Mouse (Mus musculus): ENCODE measurements at regions not wholly inside any gene's neighbourhood (a gene's known extent, or its start where the extent isn't known, plus 50 kb on each side); places are given as distances from the start of the nearest gene placed in this dataset.

- no peaks in the 10 kb centered on the region for H3K4me1 ChIP-seq (ENCODE audit: insufficient read depth)
- H3K9me3 ChIP-seq (ENCODE audit: low read length) = no peaks in the 10 kb centered on the region
- no peak overlapping the region for H3K4me2 ChIP-seq (ENCODE audit: low read depth, low read length)
- H3K27me3 ChIP-seq (ENCODE audit: insufficient read depth, low read length) = no peaks in the 10 kb centered on the region
- no peak overlapping the region for H3K4me3 ChIP-seq (ENCODE audit: low read depth, low read length)
- no peak for DNase-seq
- 43% methylated on average over 2 of the region's 2 CpGs for WGBS (ENCODE audit: insufficient replicate concordance)
- ATAC-seq = no peak
- H3K9ac ChIP-seq (replicated peaks) = no peak overlapping the region
- TF ChIP-seq EP300 (IDR thresholded peaks at IDR 0.05; ENCODE audit: low read depth) (no peak), CTCF (IDR thresholded peaks at IDR 0.05; ENCODE audit: low read depth) (no peak)
- no peaks in the 10 kb centered on the region for H3K36me3 ChIP-seq (replicated peaks; ENCODE audit: insufficient read depth, low read length)
- H3K27ac ChIP-seq (ENCODE audit: low read depth) = no peak overlapping the region
Measured at GRCm38 (mm10) chr1:104578123-104578522, 190.2 kb upstream of the Cdh20 start.

- Histone ChIP-seq H3K27me3 (ENCODE audit: insufficient read depth, low read length) (no peaks in the 10 kb centered on the region), H3K9me3 (ENCODE audit: low read length) (no peaks in the 10 kb centered on the region), H3K4me3 (ENCODE audit: low read depth, low read length) (no peak overlapping the region), H3K4me1 (ENCODE audit: insufficient read depth) (no peaks in the 10 kb centered on the region), H3K4me2 (ENCODE audit: low read depth, low read length) (no peak overlapping the region), H3K9ac (replicated peaks) (no peak overlapping the region), H3K36me3 (replicated peaks; ENCODE audit: insufficient read depth, low read length) (no peaks in the 10 kb centered on the region), H3K27ac (ENCODE audit: low read depth) (no peak overlapping the region)
- 75% methylated on average over 3 of the region's 3 CpGs for WGBS (ENCODE audit: insufficient replicate concordance)
- no peak for ATAC-seq
- TF ChIP-seq CTCF (IDR thresholded peaks at IDR 0.05; ENCODE audit: low read depth) (no peak), EP300 (IDR thresholded peaks at IDR 0.05; ENCODE audit: low read depth) (no peak)
- no peak for DNase-seq
Measured at GRCm38 (mm10) chr1:104584123-104584522, 184.2 kb upstream of the Cdh20 start.

DNA sequence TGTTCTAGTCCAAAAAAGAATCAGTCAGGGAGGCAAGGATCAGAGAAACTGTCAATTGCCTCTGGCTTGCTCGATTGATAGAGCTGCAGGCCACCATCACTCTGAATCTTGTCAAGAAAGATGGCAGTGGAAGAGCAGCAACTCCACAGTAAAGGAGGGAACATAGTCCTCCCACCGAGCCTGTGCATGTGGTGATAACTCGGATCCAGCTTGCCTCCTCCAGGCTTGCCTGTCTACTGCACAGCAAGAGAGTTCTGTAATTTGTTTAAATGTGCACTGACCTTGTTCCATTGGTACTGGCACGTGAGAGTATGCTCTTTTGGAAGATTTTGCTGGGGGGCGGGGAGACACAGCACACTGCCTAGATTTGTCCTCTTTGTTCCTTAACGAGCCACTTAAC lies 181.3 kb upstream of the Cdh20 start:
- Histone ChIP-seq H3K4me1 (ENCODE audit: insufficient read depth) (no peaks in the 10 kb centered on the region), H3K4me3 (ENCODE audit: low read depth, low read length) (no peak overlapping the region), H3K27ac (ENCODE audit: low read depth) (no peak overlapping the region), H3K27me3 (ENCODE audit: insufficient read depth, low read length) (no peaks in the 10 kb centered on the region), H3K4me2 (ENCODE audit: low read depth, low read length) (no peak overlapping the region), H3K9ac (replicated peaks) (no peak overlapping the region), H3K9me3 (ENCODE audit: low read length) (no peaks in the 10 kb centered on the region), H3K36me3 (replicated peaks; ENCODE audit: insufficient read depth, low read length) (no peaks in the 10 kb centered on the region)
- DNase-seq (no peak), ATAC-seq (no peak)
- no peak for TF ChIP-seq EP300 (IDR thresholded peaks at IDR 0.05; ENCODE audit: low read depth)
- TF ChIP-seq CTCF (IDR thresholded peaks at IDR 0.05; ENCODE audit: low read depth) = no peak
- WGBS (ENCODE audit: insufficient replicate concordance) = 60% methylated on average over 6 of the region's 6 CpGs

GRCm38 (mm10) chr1:104605301-104605700 lies 163.0 kb upstream of the Cdh20 start:
- ATAC-seq = peak; percentile 47
- H3K9me3 ChIP-seq (ENCODE audit: low read length) = no peaks in the 10 kb centered on the region
- DNase-seq = peak; percentile 26
- H3K27me3 ChIP-seq (ENCODE audit: insufficient read depth, low read length) = no peaks in the 10 kb centered on the region
- H3K27ac ChIP-seq (ENCODE audit: low read depth) = 0 out of 2 replicates have a peak overlapping the region, but pooled peaks have one; percentile 22
- no peaks in the 10 kb centered on the region for H3K36me3 ChIP-seq (replicated peaks; ENCODE audit: insufficient read depth, low read length)
- no peak overlapping the region for H3K4me3 ChIP-seq (ENCODE audit: low read depth, low read length)
- no peak for TF ChIP-seq EP300 (IDR thresholded peaks at IDR 0.05; ENCODE audit: low read depth)
- no peak for TF ChIP-seq CTCF (IDR thresholded peaks at IDR 0.05; ENCODE audit: low read depth)
- WGBS (ENCODE audit: insufficient replicate concordance) = 47% methylated on average over 3 of the region's 3 CpGs
- peak overlapping the region; percentile 18; the same call in 1 of the 2 replicates for H3K4me2 ChIP-seq (ENCODE audit: low read depth, low read length)
- no peak overlapping the region for H3K9ac ChIP-seq (replicated peaks)
- H3K4me1 ChIP-seq (ENCODE audit: insufficient read depth) = no peaks in the 10 kb centered on the region

DNA sequence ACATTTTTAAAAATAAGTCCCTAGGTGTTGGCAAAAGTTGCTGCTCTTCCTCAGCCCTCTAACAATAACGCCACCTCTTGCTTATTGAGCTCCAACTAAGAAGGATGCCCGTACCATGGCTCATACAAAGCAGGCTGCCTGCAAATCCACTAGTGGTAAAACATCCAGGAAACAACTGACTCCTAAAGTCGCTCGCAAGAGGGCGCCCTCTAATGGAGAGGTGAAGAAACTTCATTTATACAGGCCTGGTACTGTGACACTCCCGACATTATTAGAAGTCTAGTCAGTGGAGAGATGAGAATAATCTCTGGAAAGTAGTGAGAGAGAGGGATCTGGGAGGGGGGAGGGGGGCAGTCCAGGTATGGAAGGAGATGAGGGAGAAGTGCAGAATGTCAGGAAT lies 158.9 kb upstream of the Cdh20 start:
- Histone ChIP-seq H3K9me3 (ENCODE audit: low read length) (no peaks in the 10 kb centered on the region), H3K4me1 (ENCODE audit: insufficient read depth) (no peaks in the 10 kb centered on the region), H3K4me3 (ENCODE audit: low read depth, low read length) (no peak overlapping the region), H3K4me2 (ENCODE audit: low read depth, low read length) (no peak overlapping the region), H3K36me3 (replicated peaks; ENCODE audit: insufficient read depth, low read length) (no peaks in the 10 kb centered on the region), H3K27me3 (ENCODE audit: insufficient read depth, low read length) (no peaks in the 10 kb centered on the region), H3K9ac (replicated peaks) (no peak overlapping the region), H3K27ac (ENCODE audit: low read depth) (no peak overlapping the region)
- ATAC-seq = no peak
- 36% methylated on average over 6 of the region's 6 CpGs for WGBS (ENCODE audit: insufficient replicate concordance)
- no peak for TF ChIP-seq EP300 (IDR thresholded peaks at IDR 0.05; ENCODE audit: low read depth)
- TF ChIP-seq CTCF (IDR thresholded peaks at IDR 0.05; ENCODE audit: low read depth) = peak; percentile 34; the same call in 1 of the 2 replicates
- no peak for DNase-seq

DNA sequence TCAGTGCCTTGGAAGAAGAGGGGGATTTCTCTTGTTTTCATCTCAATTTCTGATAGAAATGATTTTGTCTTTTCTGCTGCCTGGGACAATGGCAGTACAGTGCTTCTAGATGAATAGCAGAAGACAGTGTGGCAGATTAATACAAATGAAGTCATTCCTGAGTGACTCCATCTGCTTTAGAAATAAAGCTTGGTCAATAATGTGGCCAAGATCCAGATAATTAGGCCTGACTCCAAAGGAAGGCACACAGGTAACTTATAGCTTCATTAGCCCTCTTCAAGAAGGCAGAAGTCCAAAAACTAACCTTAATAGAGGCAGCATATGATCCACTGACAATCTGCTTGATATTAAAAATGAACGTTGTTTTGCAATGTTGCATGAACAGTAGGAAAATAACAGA lies 151.0 kb upstream of the Cdh20 start:
- no peak overlapping the region for H3K27ac ChIP-seq (ENCODE audit: low read depth)
- no peak for ATAC-seq
- H3K4me1 ChIP-seq (ENCODE audit: insufficient read depth) = no peaks in the 10 kb centered on the region
- TF ChIP-seq CTCF (IDR thresholded peaks at IDR 0.05; ENCODE audit: low read depth) (no peak), EP300 (IDR thresholded peaks at IDR 0.05; ENCODE audit: low read depth) (no peak)
- H3K36me3 ChIP-seq (replicated peaks; ENCODE audit: insufficient read depth, low read length) = no peaks in the 10 kb centered on the region
- no peak overlapping the region for H3K9ac ChIP-seq (replicated peaks)
- no peaks in the 10 kb centered on the region for H3K27me3 ChIP-seq (ENCODE audit: insufficient read depth, low read length)
- WGBS (ENCODE audit: insufficient replicate concordance) = 84% methylated on average over 1 of the region's 1 CpGs
- H3K4me2 ChIP-seq (ENCODE audit: low read depth, low read length) = no peak overlapping the region
- H3K9me3 ChIP-seq (ENCODE audit: low read length) = no peaks in the 10 kb centered on the region
- DNase-seq = no peak
- H3K4me3 ChIP-seq (ENCODE audit: low read depth, low read length) = no peak overlapping the region

GRCm38 (mm10) chr1:104619805-104620375 lies 148.4 kb upstream of the Cdh20 start:
- Histone ChIP-seq H3K4me3 (ENCODE audit: low read depth, low read length) (no peak overlapping the region), H3K27me3 (ENCODE audit: insufficient read depth, low read length) (no peaks in the 10 kb centered on the region), H3K9me3 (ENCODE audit: low read length) (no peaks in the 10 kb centered on the region), H3K4me1 (ENCODE audit: insufficient read depth) (no peaks in the 10 kb centered on the region), H3K36me3 (replicated peaks; ENCODE audit: insufficient read depth, low read length) (no peaks in the 10 kb centered on the region), H3K27ac (ENCODE audit: low read depth) (no peak overlapping the region), H3K4me2 (ENCODE audit: low read depth, low read length) (no peak overlapping the region), H3K9ac (replicated peaks) (no peak overlapping the region)
- ATAC-seq (no peak), DNase-seq (no peak)
- 64% methylated on average over 2 of the region's 2 CpGs for WGBS (ENCODE audit: insufficient replicate concordance)
- TF ChIP-seq EP300 (IDR thresholded peaks at IDR 0.05; ENCODE audit: low read depth) = no peak
- no peak for TF ChIP-seq CTCF (IDR thresholded peaks at IDR 0.05; ENCODE audit: low read depth)

Data from liver, postnatal 0 days (tissue).